Mouse (Mus musculus): ENCODE measurements around the gene Haus4. TPM values are rescaled to one million over a fixed set of nuclear protein-coding genes. Genes with fewer than 3 reads are reported as not detected.

Gene Haus4
- polyA plus RNA-seq, 1 experiment from 2014 or later: 40.4 TPM

- H3K4me2 ChIP-seq (ENCODE audit: low read depth, low read length): no peak overlapping the region
- no peak for ATAC-seq (ENCODE audit: low read depth)
- H3K4me3 ChIP-seq (ENCODE audit: low read depth, low read length): no peak overlapping the region
- DNase-seq (ENCODE audit: low spot score): no peak
- H3K9me3 ChIP-seq (ENCODE audit: control insufficient read depth, low read length): no peaks in the 10 kb centered on the region
- WGBS: 68% methylated on average over 10 of the region's 10 CpGs
- H3K36me3 ChIP-seq (ENCODE audit: control insufficient read depth, insufficient read depth, low read length): peaks cover 21% of the 10 kb centered on the region
- H3K27ac ChIP-seq (replicated peaks; ENCODE audit: low read depth, low read length): peak overlapping the region; percentile 39; the same call in 1 of the 2 replicates
- H3K9ac ChIP-seq (ENCODE audit: low read depth, low read length): 0 out of 2 replicates have a peak overlapping the region, but pooled peaks have one; percentile 14
- H3K27me3 ChIP-seq (replicated peaks; ENCODE audit: control insufficient read depth, insufficient read depth, low read length): no peaks in the 10 kb centered on the region
- H3K4me1 ChIP-seq (ENCODE audit: control insufficient read depth, insufficient read depth, low read length): no peaks in the 10 kb centered on the region
These were observed 38.0 kb upstream of the Haus4 start for GRCm38 (mm10) chr14:54592319-54592934.

- Histone ChIP-seq H3K27ac (replicated peaks; ENCODE audit: low read depth, low read length) (no peak overlapping the region), H3K36me3 (ENCODE audit: control insufficient read depth, insufficient read depth, low read length) (peaks cover 23% of the 10 kb centered on the region), H3K9ac (ENCODE audit: low read depth, low read length) (no peak overlapping the region), H3K27me3 (replicated peaks; ENCODE audit: control insufficient read depth, insufficient read depth, low read length) (no peaks in the 10 kb centered on the region), H3K4me1 (ENCODE audit: control insufficient read depth, insufficient read depth, low read length) (no peaks in the 10 kb centered on the region), H3K4me2 (ENCODE audit: low read depth, low read length) (no peak overlapping the region), H3K9me3 (ENCODE audit: control insufficient read depth, low read length) (no peaks in the 10 kb centered on the region), H3K4me3 (ENCODE audit: low read depth, low read length) (no peak overlapping the region)
- 86% methylated on average over 16 of the region's 16 CpGs for WGBS
- no peak for DNase-seq (ENCODE audit: low spot score)
- ATAC-seq (ENCODE audit: low read depth): no peak
These were observed 36.6 kb upstream of the Haus4 start for GRCm38 (mm10) chr14:54591056-54591455.

DNA sequence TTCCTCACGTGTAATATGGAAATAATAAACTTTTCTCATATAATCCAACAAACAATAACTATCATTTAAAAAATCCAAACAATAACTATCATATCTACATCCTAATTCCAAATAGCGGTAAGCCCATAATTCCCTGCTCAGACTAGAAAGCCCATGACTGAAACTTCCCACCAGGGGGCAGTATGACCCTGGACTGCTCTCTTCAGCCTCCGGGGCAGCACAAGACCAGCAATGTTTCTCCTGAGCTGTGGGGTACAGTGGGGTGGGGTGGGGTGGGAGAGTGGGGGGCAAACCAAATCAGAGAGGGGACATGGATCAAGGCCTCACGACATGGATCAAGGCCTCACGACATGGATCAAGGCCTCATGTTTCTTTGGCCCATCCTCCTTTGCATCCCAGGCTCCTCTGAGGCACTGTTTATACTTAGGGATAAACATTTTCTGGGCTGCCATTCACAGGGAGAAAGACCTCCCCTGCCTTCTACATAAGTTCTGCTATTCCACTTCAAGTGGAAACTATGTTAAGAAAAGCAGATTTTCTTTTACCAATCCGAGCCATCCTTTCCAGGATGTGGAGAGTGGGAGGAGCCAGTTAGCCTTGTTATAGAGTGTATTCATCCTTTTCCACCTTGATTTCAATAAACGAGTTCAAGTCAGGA lies 29.4 kb upstream of the Haus4 start:
- H3K9ac ChIP-seq (ENCODE audit: low read depth, low read length): no peak overlapping the region
- DNase-seq (ENCODE audit: low spot score): peak; percentile 66
- H3K27me3 ChIP-seq (replicated peaks; ENCODE audit: control insufficient read depth, insufficient read depth, low read length): no peaks in the 10 kb centered on the region
- no peak overlapping the region for H3K27ac ChIP-seq (replicated peaks; ENCODE audit: low read depth, low read length)
- no peaks in the 10 kb centered on the region for H3K4me1 ChIP-seq (ENCODE audit: control insufficient read depth, insufficient read depth, low read length)
- peaks cover 31% of the 10 kb centered on the region; the same call in 1 of the 2 replicates for H3K36me3 ChIP-seq (ENCODE audit: control insufficient read depth, insufficient read depth, low read length)
- H3K4me2 ChIP-seq (ENCODE audit: low read depth, low read length): no peak overlapping the region
- WGBS: 40% methylated on average over 7 of the region's 7 CpGs
- no peak overlapping the region for H3K4me3 ChIP-seq (ENCODE audit: low read depth, low read length)
- ATAC-seq (ENCODE audit: low read depth): peak; percentile 48; the same call in 1 of the 2 replicates
- no peaks in the 10 kb centered on the region for H3K9me3 ChIP-seq (ENCODE audit: control insufficient read depth, low read length)

- Histone ChIP-seq H3K27me3 (replicated peaks; ENCODE audit: control insufficient read depth, insufficient read depth, low read length) (no peaks in the 10 kb centered on the region), H3K9me3 (ENCODE audit: control insufficient read depth, low read length) (no peaks in the 10 kb centered on the region), H3K4me2 (ENCODE audit: low read depth, low read length) (no peak overlapping the region), H3K36me3 (ENCODE audit: control insufficient read depth, insufficient read depth, low read length) (peaks cover 29% of the 10 kb centered on the region; the same call in 1 of the 2 replicates), H3K27ac (replicated peaks; ENCODE audit: low read depth, low read length) (no peak overlapping the region), H3K9ac (ENCODE audit: low read depth, low read length) (no peak overlapping the region), H3K4me1 (ENCODE audit: control insufficient read depth, insufficient read depth, low read length) (no peaks in the 10 kb centered on the region), H3K4me3 (ENCODE audit: low read depth, low read length) (no peak overlapping the region)
- no peak for ATAC-seq (ENCODE audit: low read depth)
- no peak for DNase-seq (ENCODE audit: low spot score)
- 88% methylated on average over 9 of the region's 9 CpGs for WGBS
These were observed 28.1 kb upstream of the Haus4 start for GRCm38 (mm10) chr14:54582536-54582935.

GRCm38 (mm10) chr14:54579638-54580037 lies 25.2 kb upstream of the Haus4 start:
- no peak overlapping the region for H3K9ac ChIP-seq (ENCODE audit: low read depth, low read length)
- DNase-seq (ENCODE audit: low spot score) (no peak), ATAC-seq (ENCODE audit: low read depth) (no peak)
- H3K27ac ChIP-seq (replicated peaks; ENCODE audit: low read depth, low read length): no peak overlapping the region
- no peaks in the 10 kb centered on the region for H3K27me3 ChIP-seq (replicated peaks; ENCODE audit: control insufficient read depth, insufficient read depth, low read length)
- peaks cover 15% of the 10 kb centered on the region; the same call in 1 of the 2 replicates for H3K36me3 ChIP-seq (ENCODE audit: control insufficient read depth, insufficient read depth, low read length)
- 72% methylated on average over 7 of the region's 7 CpGs for WGBS
- H3K4me2 ChIP-seq (ENCODE audit: low read depth, low read length): no peak overlapping the region
- no peaks in the 10 kb centered on the region for H3K9me3 ChIP-seq (ENCODE audit: control insufficient read depth, low read length)
- no peak overlapping the region for H3K4me3 ChIP-seq (ENCODE audit: low read depth, low read length)
- peaks cover 4% of the 10 kb centered on the region; the same call in 1 of the 2 replicates for H3K4me1 ChIP-seq (ENCODE audit: control insufficient read depth, insufficient read depth, low read length)

GRCm38 (mm10) chr14:54578063-54578462 lies 23.6 kb upstream of the Haus4 start:
- peak overlapping the region; percentile 95 for H3K27ac ChIP-seq (replicated peaks; ENCODE audit: low read depth, low read length)
- ATAC-seq (ENCODE audit: low read depth) (peak; percentile 28; the same call in 1 of the 2 replicates), DNase-seq (ENCODE audit: low spot score) (peak; percentile 85)
- peak overlapping the region; percentile 89 for H3K4me2 ChIP-seq (ENCODE audit: low read depth, low read length)
- no peaks in the 10 kb centered on the region for H3K9me3 ChIP-seq (ENCODE audit: control insufficient read depth, low read length)
- peak overlapping the region; percentile 72 for H3K4me3 ChIP-seq (ENCODE audit: low read depth, low read length)
- H3K36me3 ChIP-seq (ENCODE audit: control insufficient read depth, insufficient read depth, low read length): peaks cover 10% of the 10 kb centered on the region
- H3K27me3 ChIP-seq (replicated peaks; ENCODE audit: control insufficient read depth, insufficient read depth, low read length): no peaks in the 10 kb centered on the region
- H3K9ac ChIP-seq (ENCODE audit: low read depth, low read length): peak overlapping the region; percentile 84
- under 1% methylated on average over 10 of the region's 10 CpGs for WGBS
- peaks cover 14% of the 10 kb centered on the region for H3K4me1 ChIP-seq (ENCODE audit: control insufficient read depth, insufficient read depth, low read length)

DNA sequence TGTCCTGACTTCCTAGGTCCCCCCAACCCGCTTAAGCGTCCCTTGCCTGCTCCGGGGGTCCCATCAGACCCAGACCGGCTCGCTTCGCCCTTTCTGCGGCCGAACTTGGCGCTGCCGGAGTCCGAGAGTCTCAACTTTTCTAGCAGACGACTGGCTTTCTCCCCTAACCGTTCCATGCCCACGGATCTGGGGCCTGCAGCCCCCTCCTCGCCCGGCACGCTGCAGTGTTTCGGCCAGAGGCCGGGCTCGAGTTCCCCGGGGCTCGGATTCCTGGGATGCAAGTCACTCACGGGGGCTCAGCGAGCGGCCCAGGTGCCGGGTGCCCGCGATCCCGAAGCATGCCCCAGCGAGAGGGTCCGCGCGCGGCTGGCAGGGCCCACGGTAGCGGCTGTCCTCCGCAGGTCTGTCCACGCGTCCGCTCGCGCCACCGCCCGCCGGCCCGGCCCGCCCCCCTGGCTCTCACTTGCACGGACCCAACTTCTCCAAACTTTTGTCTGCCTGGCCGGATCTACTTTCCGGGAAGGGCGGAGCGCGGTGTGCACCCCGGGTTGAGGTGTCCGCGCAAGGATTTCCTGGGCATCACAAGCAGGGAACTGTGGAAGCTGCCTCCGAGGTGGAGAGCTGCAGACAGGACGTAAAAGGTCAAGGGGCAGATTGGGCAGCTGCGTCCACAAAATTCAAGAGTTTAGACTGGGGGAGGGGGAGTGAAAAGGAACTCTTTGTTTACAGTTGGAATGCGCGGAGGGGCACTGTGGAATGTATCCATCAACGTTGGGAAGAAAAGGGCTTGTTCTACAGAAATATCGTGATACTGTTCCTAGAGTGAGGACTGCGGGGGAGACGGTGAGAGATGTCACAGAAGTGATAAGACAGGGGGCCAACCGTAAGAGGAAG lies 22.9 kb upstream of the Haus4 start, which contains the start of gene Ajuba:
Ajuba (minus strand) TSS at position 470 of the 894 bp plus-strand sequence.
- peaks cover 12% of the 10 kb centered on the region for H3K36me3 ChIP-seq (ENCODE audit: control insufficient read depth, insufficient read depth, low read length)
- ATAC-seq (ENCODE audit: low read depth) (peak; percentile 74), DNase-seq (ENCODE audit: low spot score) (peak; percentile 97)
- no peaks in the 10 kb centered on the region for H3K9me3 ChIP-seq (ENCODE audit: control insufficient read depth, low read length)
- under 1% methylated on average over 61 of the region's 66 CpGs for WGBS
- H3K4me2 ChIP-seq (ENCODE audit: low read depth, low read length): peak within 1 kb of the TSS; percentile 89
- H3K27me3 ChIP-seq (replicated peaks; ENCODE audit: control insufficient read depth, insufficient read depth, low read length): no peaks in the 10 kb centered on the region
- H3K4me3 ChIP-seq (ENCODE audit: low read depth, low read length): peak within 1 kb of the TSS; percentile 72
- H3K4me1 ChIP-seq (ENCODE audit: control insufficient read depth, insufficient read depth, low read length): peaks cover 22% of the 10 kb centered on the region
- H3K9ac ChIP-seq (ENCODE audit: low read depth, low read length): peak within 1 kb of the TSS; percentile 84
- H3K27ac ChIP-seq (replicated peaks; ENCODE audit: low read depth, low read length): peak within 1 kb of the TSS; percentile 95
